Mouse (Mus musculus) cortical plate, adult 2 months (tissue): ENCODE data around the gene Ebpl. TPM values are rescaled to one million over a fixed set of nuclear protein-coding genes. Genes with fewer than 3 reads are reported as not detected.
A peak's percentile ranks its signal among the peaks of the same experiment; 100 is the strongest.

ENCODE experiments used
- H3K27ac ChIP-seq: fragments of 200-500 bp; 2 replicates; pipeline ENCODE4 v1.5.1; 2012; ENCODE audit warnings: low read length, control low read depth, inconsistent platforms; ENCODE audit not compliant: insufficient read depth
- H3K4me1 ChIP-seq: fragments of 200-500 bp; 2 replicates; pipeline ENCODE4 v1.6.1; 2011; ENCODE audit warnings: low read length; ENCODE audit not compliant: control insufficient read depth, insufficient read depth
- H3K4me3 ChIP-seq: fragments of 200-500 bp; 2 replicates; pipeline ENCODE4 v1.5.1; 2011; ENCODE audit warnings: mild to moderate bottlenecking, low read length, control low read depth; ENCODE audit not compliant: insufficient read depth
- CTCF ChIP-seq: fragments of 200-500 bp; IDR thresholded peaks from 2 replicates; pipeline ENCODE4 v1.5.1; 2011; ENCODE audit warnings: mild to moderate bottlenecking, control low read depth, low read length; ENCODE audit not compliant: insufficient read depth; ENCODE audit errors: extremely low read depth
- POLR2A ChIP-seq: fragments of 200-500 bp; IDR thresholded peaks from 2 replicates; pipeline ENCODE4 v1.6.1; 2011; ENCODE audit warnings: mild to moderate bottlenecking, low read length, control low read depth; ENCODE audit not compliant: insufficient read depth; ENCODE audit errors: extremely low read depth
- polyA plus RNA-seq: library from polyadenylated mRNA; depleted of rRNA; stranded (reverse); fragments of >200 nt; gene quantifications from 2 replicates; pipeline ENCODE4 v1.2.3, GENCODE M21; 2012

The Ebpl gene
- polyA plus RNA-seq, 1 experiment, result 3.9 TPM

DNA sequence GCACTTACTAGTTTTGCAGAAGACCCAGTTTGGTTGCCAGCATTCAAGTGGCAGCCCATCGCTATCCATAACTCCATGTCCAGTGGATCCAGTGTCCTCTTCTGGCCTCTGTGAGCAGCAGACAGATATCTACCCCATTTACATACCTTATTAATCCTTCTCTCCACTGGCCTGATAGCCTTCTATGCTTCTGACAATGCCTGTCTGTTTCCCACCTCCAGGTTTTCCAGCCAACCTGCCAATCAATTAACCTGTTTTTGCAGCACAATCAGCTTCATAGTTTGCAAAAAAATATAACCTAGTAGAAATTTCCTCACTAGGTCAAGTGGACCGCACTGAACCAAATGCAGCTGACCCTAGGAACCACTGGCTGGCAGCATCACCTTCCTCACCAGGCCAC is 2.0 kb upstream of the Ebpl start:
- TF ChIP-seq POLR2A (no peak), CTCF (no peak)
- Histone ChIP-seq H3K27ac (no peak overlapping the region), H3K4me3 (no peak overlapping the region), H3K4me1 (no peaks in the 10 kb centered on the region; the same call in 1 of the 2 replicates)

DNA sequence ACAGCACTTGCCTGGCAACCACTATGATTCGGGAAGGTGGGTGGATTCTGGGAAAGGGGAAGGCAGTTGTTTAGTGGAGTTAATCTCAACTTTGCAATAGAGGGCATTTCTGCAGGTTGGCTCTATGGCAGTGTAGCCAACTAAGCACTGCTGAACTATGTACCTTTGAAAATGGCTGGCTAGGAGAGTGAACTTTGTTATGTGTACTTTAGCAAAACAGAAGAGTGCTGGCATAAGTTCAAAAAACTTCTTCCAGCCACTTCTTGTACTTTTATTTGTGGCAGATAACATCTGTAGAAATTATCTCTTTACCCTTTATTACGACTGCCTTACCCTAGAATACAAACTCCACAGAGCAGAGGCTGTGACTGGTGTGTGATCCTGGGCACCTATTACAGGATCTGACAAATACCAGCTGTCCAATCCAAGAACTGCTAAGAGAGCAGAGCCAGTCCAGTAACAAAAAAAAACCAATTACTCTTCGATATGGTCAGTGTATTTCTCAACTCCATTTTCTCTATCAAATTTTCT is 807 bp upstream of the Ebpl start:
- TF ChIP-seq CTCF, result no peak
- TF ChIP-seq POLR2A, result no peak
- Histone ChIP-seq H3K4me3 (peak overlapping the region; percentile 46; the same call in 1 of the 2 replicates), H3K27ac (no peak overlapping the region), H3K4me1 (no peaks in the 10 kb centered on the region)

DNA sequence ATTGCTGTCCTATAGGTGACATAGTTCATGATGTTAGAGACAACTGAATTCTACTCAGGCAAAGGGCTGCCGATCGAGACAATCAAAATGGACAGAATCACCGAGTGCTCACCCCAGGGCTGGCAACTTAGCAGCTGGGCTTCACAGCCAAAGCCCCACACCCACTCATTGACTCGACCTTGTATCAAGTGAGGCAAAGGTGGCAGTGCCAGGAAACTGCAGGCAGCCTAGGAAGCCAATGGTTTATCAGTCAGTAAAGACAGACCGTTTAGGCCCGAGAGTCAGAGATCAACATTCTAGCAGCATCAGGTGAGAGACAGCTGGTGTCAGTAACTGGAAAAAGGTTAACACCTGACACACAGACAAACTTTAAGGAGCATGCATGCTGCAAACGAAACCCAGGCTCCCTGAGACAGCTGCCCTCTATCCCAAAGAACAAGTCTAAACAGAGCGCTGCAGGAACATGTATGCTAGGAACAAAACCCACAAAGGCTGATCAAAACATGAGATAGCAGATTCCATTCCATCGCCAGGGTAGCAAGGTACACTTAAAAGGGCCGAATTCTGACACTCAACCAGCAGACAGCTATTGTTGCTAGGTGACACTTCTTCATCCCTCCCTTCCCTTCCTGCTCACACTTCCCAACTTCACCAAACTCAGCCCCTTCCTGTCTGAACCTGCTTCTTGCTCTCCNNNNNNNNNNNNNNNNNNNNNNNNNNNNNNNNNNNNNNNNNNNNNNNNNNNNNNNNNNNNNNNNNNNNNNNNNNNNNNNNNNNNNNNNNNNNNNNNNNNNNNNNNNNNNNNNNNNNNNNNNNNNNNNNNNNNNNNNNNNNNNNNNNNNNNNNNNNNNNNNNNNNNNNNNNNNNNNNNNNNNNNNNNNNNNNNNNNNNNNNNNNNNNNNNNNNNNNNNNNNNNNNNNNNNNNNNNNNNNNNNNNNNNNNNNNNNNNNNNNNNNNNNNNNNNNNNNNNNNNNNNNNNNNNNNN is 5.7 kb downstream of the Ebpl start:
- Histone ChIP-seq H3K4me3 (no peak overlapping the region), H3K27ac (no peak overlapping the region), H3K4me1 (no peaks in the 10 kb centered on the region)
- no peak for TF ChIP-seq POLR2A
- TF ChIP-seq CTCF, result no peak

DNA sequence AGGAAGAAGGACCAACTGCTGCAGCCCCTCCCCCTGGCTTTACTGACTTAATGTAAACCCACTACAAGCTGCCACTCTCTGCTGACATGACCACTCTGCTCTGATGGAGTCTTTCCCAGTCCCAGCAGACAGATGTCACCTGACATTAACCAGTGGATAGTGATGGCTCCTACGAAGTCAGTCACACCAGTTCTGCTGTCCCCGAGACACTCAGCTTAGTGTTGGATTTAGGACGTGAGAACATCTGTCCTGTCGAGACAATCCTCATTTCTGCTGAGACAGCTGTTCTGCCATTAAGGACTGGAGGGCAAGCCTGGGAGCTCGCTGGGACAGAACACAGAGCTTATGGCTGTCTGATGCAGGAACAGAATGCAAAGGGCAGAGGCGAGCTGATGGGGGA is 9.4 kb downstream of the Ebpl start:
- Histone ChIP-seq H3K4me3 (no peak overlapping the region), H3K4me1 (no peaks in the 10 kb centered on the region), H3K27ac (no peak overlapping the region)
- TF ChIP-seq CTCF (no peak), POLR2A (no peak)

DNA sequence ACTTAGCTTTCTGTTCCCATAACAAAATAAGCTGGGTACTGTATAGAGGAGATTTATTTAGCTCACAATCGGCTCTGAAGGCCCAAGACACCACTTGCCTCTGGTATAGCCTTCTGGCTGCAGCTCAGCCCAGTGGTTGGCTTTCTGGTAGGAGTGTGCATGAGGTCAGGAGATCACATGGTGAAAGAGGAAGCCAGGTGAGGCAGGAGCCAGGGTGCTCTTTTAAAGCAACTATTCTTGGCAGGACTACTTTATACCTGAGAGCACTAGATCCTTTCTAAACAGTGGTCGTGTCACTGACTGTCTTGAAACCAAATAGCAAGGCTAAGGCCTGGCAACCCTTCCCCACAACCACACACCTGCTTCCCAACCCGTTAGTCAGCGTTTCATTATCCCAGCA is 10.4 kb downstream of the Ebpl start:
- H3K27ac ChIP-seq, result no peak overlapping the region
- no peaks in the 10 kb centered on the region for H3K4me1 ChIP-seq
- no peak overlapping the region for H3K4me3 ChIP-seq
- TF ChIP-seq POLR2A (no peak), CTCF (no peak)

DNA sequence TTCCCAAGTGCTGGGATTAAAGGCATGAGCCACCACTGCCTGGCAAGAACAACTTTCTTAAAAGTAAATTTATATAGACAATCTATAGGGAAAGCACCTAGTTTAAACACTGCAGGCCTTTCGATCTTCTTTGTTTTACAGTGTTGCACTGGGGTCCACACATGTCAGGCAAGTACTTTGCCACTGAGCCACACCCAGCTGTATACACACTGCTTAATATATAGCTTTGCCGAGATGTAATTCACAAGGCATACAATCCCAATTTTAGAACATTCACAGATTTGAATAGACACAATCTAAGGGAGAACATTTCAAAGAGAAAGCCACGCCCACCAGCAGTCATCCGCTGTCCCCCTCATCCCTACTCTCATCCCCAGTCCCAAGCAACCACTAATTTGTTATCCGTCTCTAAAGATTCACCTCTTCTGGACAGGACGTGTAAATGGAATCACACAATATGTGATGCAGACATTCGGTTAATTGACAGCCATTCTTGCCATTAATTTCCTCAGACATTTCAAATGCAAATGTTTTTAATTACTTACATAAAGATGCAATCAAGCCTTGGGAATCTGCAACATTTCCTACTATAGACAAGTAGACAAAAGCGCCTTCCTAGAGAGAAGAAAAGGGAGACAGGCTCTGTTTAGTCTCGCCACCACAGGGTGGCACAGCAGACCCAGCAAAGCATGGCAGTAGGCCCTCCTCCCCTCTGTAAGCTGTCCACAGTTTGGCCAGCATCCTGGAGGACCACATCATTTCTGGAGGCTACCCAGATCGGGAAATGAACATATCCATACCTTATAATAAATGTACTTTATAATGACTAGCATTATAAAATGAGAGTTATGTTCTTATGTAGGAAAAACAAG is 13.2 kb downstream of the Ebpl start:
- H3K4me1 ChIP-seq, result no peaks in the 10 kb centered on the region
- TF ChIP-seq POLR2A (no peak), CTCF (peak; percentile 74)
- H3K4me3 ChIP-seq, result no peak overlapping the region
- no peak overlapping the region for H3K27ac ChIP-seq

DNA sequence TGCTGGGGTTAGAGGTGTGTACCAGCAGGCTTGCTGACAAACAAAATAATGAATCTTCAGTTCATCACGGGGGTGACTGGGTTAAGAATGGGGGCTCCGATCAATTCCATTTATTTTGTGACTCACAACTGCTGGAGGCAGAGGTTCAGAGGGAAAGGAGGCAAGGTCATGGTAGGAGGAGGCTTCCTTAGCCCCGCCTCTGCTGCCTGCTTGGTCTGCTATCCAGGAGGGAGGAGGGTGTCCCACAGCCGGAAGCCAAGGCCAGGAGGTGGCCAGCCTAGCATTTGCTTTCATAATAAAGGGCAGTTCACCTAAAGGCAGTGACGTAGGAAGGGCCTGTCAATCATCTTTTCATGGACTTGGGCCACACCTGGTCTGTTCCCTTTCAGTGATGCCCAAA is 15.6 kb downstream of the Ebpl start:
- H3K4me3 ChIP-seq, result no peak overlapping the region
- H3K27ac ChIP-seq, result no peak overlapping the region
- TF ChIP-seq CTCF, result no peak
- TF ChIP-seq POLR2A, result no peak
- no peaks in the 10 kb centered on the region for H3K4me1 ChIP-seq

DNA sequence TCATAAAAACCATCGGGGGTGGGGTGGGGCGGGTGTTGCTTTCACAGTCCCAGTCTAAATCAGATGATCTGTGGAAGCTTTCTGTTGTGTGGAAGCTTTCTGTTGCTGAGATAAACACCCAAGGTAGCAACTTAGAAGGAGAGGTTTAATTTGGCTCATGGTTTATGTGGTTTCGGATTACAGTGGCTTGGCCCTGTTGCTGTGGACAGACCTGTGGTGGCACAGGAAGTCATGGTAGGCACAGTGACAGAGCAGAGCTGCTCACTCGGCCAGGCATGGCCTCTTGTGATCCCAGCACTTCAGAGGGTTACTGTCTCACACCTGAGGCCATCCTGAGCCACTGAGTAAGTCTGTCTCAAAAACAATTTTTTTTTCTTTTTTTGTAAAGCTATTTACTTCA is 20.9 kb downstream of the Ebpl start:
- Histone ChIP-seq H3K27ac (no peak overlapping the region), H3K4me3 (no peak overlapping the region), H3K4me1 (no peaks in the 10 kb centered on the region)
- no peak for TF ChIP-seq CTCF
- TF ChIP-seq POLR2A, result no peak

DNA sequence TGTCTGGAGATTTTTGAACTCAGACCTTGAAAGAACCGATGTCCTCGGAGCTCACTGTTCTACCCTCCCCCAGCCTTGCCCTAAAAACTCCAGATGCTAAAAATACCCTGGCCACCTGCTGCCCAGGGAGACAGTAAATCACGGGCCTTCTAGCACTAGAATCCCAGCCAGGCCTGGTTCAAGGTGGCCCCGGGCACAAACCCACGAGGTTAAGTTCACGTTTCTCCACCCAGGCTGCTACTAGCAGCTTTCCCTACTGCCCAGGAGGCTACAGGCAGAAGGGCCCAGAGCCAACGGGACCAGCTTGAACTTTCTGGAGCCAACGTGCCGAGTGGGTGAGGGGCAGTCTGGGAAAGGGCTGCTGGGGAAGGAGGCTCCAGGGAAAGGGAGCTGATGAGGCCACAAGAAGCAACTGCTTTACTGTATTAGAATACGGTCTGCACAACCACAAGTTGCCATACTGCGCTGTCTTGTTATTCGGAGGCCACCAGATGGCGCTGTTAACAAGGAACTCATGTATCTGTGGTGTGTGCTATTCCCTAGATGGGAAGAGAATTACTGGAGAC is 29.2 kb downstream of the Ebpl start:
- Histone ChIP-seq H3K4me3 (no peak overlapping the region), H3K27ac (no peak overlapping the region)
- no peak for TF ChIP-seq POLR2A
- TF ChIP-seq CTCF, result peak; percentile 94

More for the DNA sequence above, 29.2 kb downstream of the Ebpl start:
- no peaks in the 10 kb centered on the region for H3K4me1 ChIP-seq
